In genomic region chr16:94178441-94179220, GRCm38 (mm10) we compare ENCODE assay signal across 17 mouse cellular contexts.
DNase-seq lines count a peak whose midpoint lies in the region; ATAC-seq lines count a peak whose summit lies in the region.
"Had no signal": no experiment of that assay in that cellular context is flagged by ENCODE, and none has a peak within 500 bp of the region (broad histone marks: within the 10 kb centered on the region; RNA-seq: fewer than 3 reads in every experiment).

No protein-coding gene starts in this region.

- no peak overlapping the region for H3K27ac ChIP-seq in neural tube, embryonic 11.5 days (ENCODE audit: low read depth, low read length)
- H3K27ac ChIP-seq in forebrain, embryonic 16.5 days (ENCODE audit: low read length): no peak overlapping the region
- H3K27ac ChIP-seq in limb, embryonic 10.5 days: no peak overlapping the region
- H3K27ac ChIP-seq: heart, adult 2 months; neural tube, embryonic 13.5 days had no signal

- no peak overlapping the region for H3K9ac ChIP-seq in neural tube, embryonic 11.5 days (ENCODE audit: low read length)
- no peak overlapping the region for H3K9ac ChIP-seq in forebrain, embryonic 16.5 days (replicated peaks; ENCODE audit: low read depth, low read length)

- H3K27me3 ChIP-seq in neural tube, embryonic 11.5 days (ENCODE audit: control insufficient read depth, insufficient read depth, low read length): 0 out of 2 replicates have a peak, but pooled peaks cover 7% of the 10 kb centered on the region
- H3K27me3 ChIP-seq in forebrain, embryonic 16.5 days (replicated peaks; ENCODE audit: control insufficient read depth, insufficient read depth, low read length): peaks cover 16% of the 10 kb centered on the region
- peaks cover 86% of the 10 kb centered on the region for H3K27me3 ChIP-seq in limb, embryonic 10.5 days (ENCODE audit: low read depth, poor library complexity, severe bottlenecking)

- H3K4me1 ChIP-seq in neural tube, embryonic 11.5 days (ENCODE audit: control insufficient read depth, insufficient read depth, low read length): peaks cover 4% of the 10 kb centered on the region; the same call in 1 of the 2 replicates
- H3K4me1 ChIP-seq in forebrain, embryonic 16.5 days (replicated peaks; ENCODE audit: control insufficient read depth, insufficient read depth, low read length): peaks cover 37% of the 10 kb centered on the region
- H3K4me1 ChIP-seq in limb, embryonic 10.5 days: peaks cover 39% of the 10 kb centered on the region

- peak; percentile 7 for DNase-seq in neural tube, embryonic 11.5 days (ENCODE audit: low spot score)
- DNase-seq in neural tube, embryonic 10.5 days (ENCODE audit: extremely low spot score, low spot score): no peak
- DNase-seq in limb, embryonic 10.5 days (ENCODE audit: low spot score): no peak
- DNase-seq in layer of hippocampus, adult 18-20 months (ENCODE audit: low spot score in 2 of 2): no peak
- no peak for DNase-seq in natural killer cell, adult 2 months (ENCODE audit: low spot score in 2 of 2)
- no peak for DNase-seq in right cerebral cortex, adult 2 months (ENCODE audit: low spot score in 2 of 2)
- DNase-seq: adrenal gland, postnatal 14 days; cerebellum, adult 2 months; gastrocnemius, postnatal 14 days; heart, adult 2 months; kidney, adult 18-20 months; kidney, postnatal 10 days; layer of hippocampus, adult 9-11 months; lung, adult 18-20 months; thymus, adult 18-20 months had no signal

- ATAC-seq in neural tube, embryonic 11.5 days (ENCODE audit: insufficient read depth, low FRiP score, low TSS enrichment): no peak
- ATAC-seq in forebrain, embryonic 16.5 days: no peak

- no peak overlapping the region for H3K4me2 ChIP-seq in neural tube, embryonic 11.5 days (ENCODE audit: low read depth)
- peak overlapping the region; percentile 21 for H3K4me2 ChIP-seq in forebrain, embryonic 16.5 days (ENCODE audit: low read length)

- H3K4me3 ChIP-seq in neural tube, embryonic 11.5 days (ENCODE audit: low read depth, low read length): no peak overlapping the region
- no peak overlapping the region for H3K4me3 ChIP-seq in forebrain, embryonic 16.5 days (replicated peaks; ENCODE audit: low read length)
- H3K4me3 ChIP-seq in limb, embryonic 10.5 days: peak overlapping the region; percentile 25; the same call in 1 of the 2 replicates
- H3K4me3 ChIP-seq: heart, adult 2 months; neural tube, embryonic 13.5 days had no signal

- no peaks in the 10 kb centered on the region for H3K9me3 ChIP-seq in neural tube, embryonic 11.5 days (ENCODE audit: control insufficient read depth, low read length)
- no peaks in the 10 kb centered on the region for H3K9me3 ChIP-seq in forebrain, embryonic 16.5 days (ENCODE audit: control insufficient read depth, low read length)
- H3K9me3 ChIP-seq in limb, embryonic 10.5 days (replicated peaks): no peaks in the 10 kb centered on the region
- H3K9me3 ChIP-seq: neural tube, embryonic 13.5 days had no signal

- 59% methylated on average over 16 of the region's 16 CpGs for WGBS in neural tube, embryonic 11.5 days
- 9% methylated on average over 16 of the region's 16 CpGs for WGBS in forebrain, embryonic 16.5 days
- 62% methylated on average over 16 of the region's 16 CpGs for WGBS in limb, embryonic 10.5 days

- no peaks in the 10 kb centered on the region for H3K36me3 ChIP-seq in neural tube, embryonic 11.5 days (ENCODE audit: control insufficient read depth, insufficient read depth, low read length)
- H3K36me3 ChIP-seq in forebrain, embryonic 16.5 days (ENCODE audit: control insufficient read depth, insufficient read depth): no peaks in the 10 kb centered on the region
- no peaks in the 10 kb centered on the region for H3K36me3 ChIP-seq in limb, embryonic 10.5 days
- H3K36me3 ChIP-seq: neural tube, embryonic 13.5 days had no signal
